Mouse (Mus musculus): ENCODE results near the gene Atxn2. TPM values are rescaled to one million over a fixed set of nuclear protein-coding genes. Genes with fewer than 3 reads are reported as not detected.

The Atxn2 gene
- polyA plus RNA-seq, 1 experiment from 2014 or later, result 74.4 TPM

GRCm38 (mm10) chr5:121832376-121833155 lies 121.4 kb downstream of the Atxn2 start:
- no peaks in the 10 kb centered on the region for H3K9me3 ChIP-seq (ENCODE audit: control insufficient read depth, low read length)
- H3K36me3 ChIP-seq (ENCODE audit: control insufficient read depth, insufficient read depth, low read length), result no peaks in the 10 kb centered on the region
- DNase-seq (ENCODE audit: low spot score) (no peak), ATAC-seq (ENCODE audit: insufficient number of reproducible peaks, low FRiP score, low TSS enrichment, low read depth) (no peak)
- H3K27ac ChIP-seq (replicated peaks; ENCODE audit: low read depth, low read length), result no peak overlapping the region
- WGBS, result 80% methylated on average over 6 of the region's 6 CpGs
- no peak overlapping the region for H3K4me3 ChIP-seq (ENCODE audit: low read depth, low read length)
- peaks cover 22% of the 10 kb centered on the region for H3K27me3 ChIP-seq (ENCODE audit: control insufficient read depth, insufficient read depth, low read length)
- peaks cover 34% of the 10 kb centered on the region for H3K4me1 ChIP-seq (ENCODE audit: control insufficient read depth, insufficient read depth, low read length)
- no peak overlapping the region for H3K9ac ChIP-seq (ENCODE audit: low read length)
- no peak overlapping the region for H3K4me2 ChIP-seq (ENCODE audit: low read depth, severe bottlenecking)

DNA sequence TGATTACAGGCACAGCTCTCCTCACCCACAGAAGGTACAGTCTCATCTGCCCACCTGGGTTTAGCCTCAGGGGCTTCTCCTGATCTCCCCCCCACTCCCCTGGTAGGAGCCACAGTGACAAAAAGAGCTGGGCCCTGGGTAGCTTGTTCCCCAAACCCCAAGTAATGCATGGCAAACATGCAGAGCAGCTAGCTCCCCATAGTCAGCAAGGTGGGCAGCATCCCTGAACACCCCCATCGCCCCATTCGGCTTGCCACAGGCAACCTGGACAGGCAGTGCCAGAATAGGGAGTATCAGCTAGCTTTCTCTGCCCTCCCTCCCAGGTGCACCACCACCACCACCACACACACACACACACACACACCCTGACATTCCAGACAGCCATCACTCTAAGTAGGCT lies 122.0 kb downstream of the Atxn2 start:
- DNase-seq (ENCODE audit: low spot score) (no peak), ATAC-seq (ENCODE audit: insufficient number of reproducible peaks, low FRiP score, low TSS enrichment, low read depth) (no peak)
- H3K4me2 ChIP-seq (ENCODE audit: low read depth, severe bottlenecking), result no peak overlapping the region; the same call in 1 of the 2 replicates
- peaks cover 21% of the 10 kb centered on the region for H3K27me3 ChIP-seq (ENCODE audit: control insufficient read depth, insufficient read depth, low read length)
- H3K9me3 ChIP-seq (ENCODE audit: control insufficient read depth, low read length), result no peaks in the 10 kb centered on the region
- WGBS, result 74% methylated on average over 2 of the region's 2 CpGs
- H3K36me3 ChIP-seq (ENCODE audit: control insufficient read depth, insufficient read depth, low read length), result no peaks in the 10 kb centered on the region
- no peak overlapping the region for H3K4me3 ChIP-seq (ENCODE audit: low read depth, low read length)
- H3K4me1 ChIP-seq (ENCODE audit: control insufficient read depth, insufficient read depth, low read length), result peaks cover 37% of the 10 kb centered on the region
- no peak overlapping the region for H3K27ac ChIP-seq (replicated peaks; ENCODE audit: low read depth, low read length)
- no peak overlapping the region for H3K9ac ChIP-seq (ENCODE audit: low read length)

- ATAC-seq (ENCODE audit: insufficient number of reproducible peaks, low FRiP score, low TSS enrichment, low read depth) (no peak), DNase-seq (ENCODE audit: low spot score) (no peak)
- Histone ChIP-seq H3K4me1 (ENCODE audit: control insufficient read depth, insufficient read depth, low read length) (peaks cover 32% of the 10 kb centered on the region), H3K4me3 (ENCODE audit: low read depth, low read length) (no peak overlapping the region), H3K36me3 (ENCODE audit: control insufficient read depth, insufficient read depth, low read length) (no peaks in the 10 kb centered on the region), H3K4me2 (ENCODE audit: low read depth, severe bottlenecking) (peak overlapping the region; percentile 13), H3K27me3 (ENCODE audit: control insufficient read depth, insufficient read depth, low read length) (peaks cover 18% of the 10 kb centered on the region), H3K9ac (ENCODE audit: low read length) (no peak overlapping the region), H3K9me3 (ENCODE audit: control insufficient read depth, low read length) (no peaks in the 10 kb centered on the region), H3K27ac (replicated peaks; ENCODE audit: low read depth, low read length) (no peak overlapping the region)
- WGBS, result 42% methylated on average over 10 of the region's 10 CpGs
Measured at GRCm38 (mm10) chr5:121833572-121834240, 122.6 kb downstream of the Atxn2 start.

- peak overlapping the region; percentile 13; the same call in 1 of the 2 replicates for H3K4me2 ChIP-seq (ENCODE audit: low read depth, severe bottlenecking)
- DNase-seq (ENCODE audit: low spot score) (no peak), ATAC-seq (ENCODE audit: insufficient number of reproducible peaks, low FRiP score, low TSS enrichment, low read depth) (no peak)
- no peak overlapping the region; the same call in 1 of the 2 replicates for H3K9ac ChIP-seq (ENCODE audit: low read length)
- H3K4me3 ChIP-seq (ENCODE audit: low read depth, low read length), result no peak overlapping the region
- WGBS, result 76% methylated on average over 7 of the region's 7 CpGs
- H3K9me3 ChIP-seq (ENCODE audit: control insufficient read depth, low read length), result no peaks in the 10 kb centered on the region
- no peaks in the 10 kb centered on the region for H3K36me3 ChIP-seq (ENCODE audit: control insufficient read depth, insufficient read depth, low read length)
- H3K4me1 ChIP-seq (ENCODE audit: control insufficient read depth, insufficient read depth, low read length), result peaks cover 32% of the 10 kb centered on the region
- H3K27me3 ChIP-seq (ENCODE audit: control insufficient read depth, insufficient read depth, low read length), result peaks cover 17% of the 10 kb centered on the region
- H3K27ac ChIP-seq (replicated peaks; ENCODE audit: low read depth, low read length), result no peak overlapping the region
Measured at GRCm38 (mm10) chr5:121834241-121834606, 123.1 kb downstream of the Atxn2 start.

DNA sequence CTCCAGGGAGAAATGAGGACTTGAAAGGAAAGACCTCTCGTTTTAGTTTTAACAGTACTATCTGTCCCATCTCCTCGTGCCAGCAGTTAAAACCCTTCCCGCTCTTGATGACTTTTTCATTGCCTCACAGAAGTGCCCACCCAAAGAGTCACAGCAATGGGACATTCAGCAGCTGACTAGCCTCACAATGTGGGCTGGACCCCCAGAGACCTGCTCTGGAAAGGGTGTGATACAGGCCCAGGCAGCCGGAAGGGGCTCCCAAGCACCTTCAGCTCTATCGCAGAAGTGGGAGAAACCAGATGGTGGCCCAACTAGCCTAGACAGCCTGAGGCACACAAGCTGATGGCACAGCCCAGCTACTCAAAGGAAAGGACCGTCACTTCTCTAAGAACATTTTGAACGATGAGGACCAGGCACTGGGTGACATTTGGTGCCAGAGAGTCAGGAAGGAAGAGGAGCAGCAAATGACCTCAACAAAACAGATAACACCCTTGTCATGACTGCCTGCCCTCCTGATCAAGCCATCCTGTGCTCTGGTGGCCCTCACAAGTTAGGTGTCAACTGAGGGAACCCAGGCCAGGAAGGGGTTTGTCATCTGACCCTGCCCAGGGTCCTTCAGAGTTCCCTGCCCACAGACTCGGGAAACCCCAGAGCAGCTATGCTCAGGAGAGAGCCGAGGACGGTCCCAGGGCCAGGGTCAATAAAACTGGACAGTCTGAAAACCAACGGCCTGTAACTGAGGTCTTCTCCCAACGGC lies 124.0 kb downstream of the Atxn2 start:
- no peaks in the 10 kb centered on the region for H3K36me3 ChIP-seq (ENCODE audit: control insufficient read depth, insufficient read depth, low read length)

GRCm38 (mm10) chr5:121835949-121836691 lies 125.0 kb downstream of the Atxn2 start:
- DNase-seq (ENCODE audit: low spot score), result peak; percentile 51
- ATAC-seq (ENCODE audit: insufficient number of reproducible peaks, low FRiP score, low TSS enrichment, low read depth), result no peak; the same call in 1 of the 2 replicates

More for the DNA sequence above, 124.0 kb downstream of the Atxn2 start:
- peak overlapping the region; percentile 74 for H3K4me3 ChIP-seq (ENCODE audit: low read depth, low read length)
- ATAC-seq (ENCODE audit: insufficient number of reproducible peaks, low FRiP score, low TSS enrichment, low read depth) (no peak), DNase-seq (ENCODE audit: low spot score) (no peak)
- no peak overlapping the region for H3K9ac ChIP-seq (ENCODE audit: low read length)
- no peaks in the 10 kb centered on the region for H3K9me3 ChIP-seq (ENCODE audit: control insufficient read depth, low read length)
- 0 out of 2 replicates have a peak, but pooled peaks cover 11% of the 10 kb centered on the region for H3K27me3 ChIP-seq (ENCODE audit: control insufficient read depth, insufficient read depth, low read length)
- 23% methylated on average over 12 of the region's 12 CpGs for WGBS
- peak overlapping the region; percentile 97 for H3K4me2 ChIP-seq (ENCODE audit: low read depth, severe bottlenecking)
- peaks cover 32% of the 10 kb centered on the region for H3K4me1 ChIP-seq (ENCODE audit: control insufficient read depth, insufficient read depth, low read length)
- no peak overlapping the region for H3K27ac ChIP-seq (replicated peaks; ENCODE audit: low read depth, low read length)

DNA sequence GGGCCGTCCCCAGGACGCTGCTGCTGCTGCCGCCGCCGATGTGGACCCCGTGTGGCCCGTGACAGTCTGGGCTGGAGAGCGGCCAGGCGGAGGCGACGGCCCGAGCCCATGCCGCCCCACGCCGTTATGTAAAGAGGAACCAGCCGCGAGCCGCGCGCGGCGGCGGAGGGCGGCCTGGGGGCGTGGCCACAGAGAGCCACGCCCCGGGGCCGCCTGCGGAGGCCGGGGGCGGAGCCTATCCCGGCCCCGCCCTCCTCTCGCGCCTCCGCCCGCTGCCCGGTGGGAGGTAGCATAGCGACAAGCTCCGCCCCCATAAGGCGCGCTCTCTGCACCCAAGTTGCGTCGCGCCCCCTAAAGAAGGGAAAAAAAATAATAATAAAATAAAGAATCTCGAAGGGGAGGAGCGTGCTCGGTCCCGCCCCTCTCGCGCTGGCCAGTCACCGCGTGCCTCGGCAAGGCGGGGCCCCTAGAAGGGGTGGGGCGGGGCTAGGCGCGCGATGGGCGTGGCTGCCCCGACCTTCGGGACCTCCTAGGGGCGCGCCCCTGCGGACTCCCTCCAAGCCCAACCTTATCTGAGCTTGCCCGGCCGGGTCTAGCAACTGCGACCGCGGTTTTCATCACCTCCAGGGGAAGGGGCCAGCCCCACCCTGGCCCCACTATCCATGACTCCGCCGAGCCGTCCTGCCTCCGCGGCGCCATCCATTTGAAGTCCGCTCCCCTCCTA lies 125.7 kb downstream of the Atxn2 start:
- peak overlapping the region; percentile 64 for H3K9ac ChIP-seq (ENCODE audit: low read length)
- no peaks in the 10 kb centered on the region for H3K36me3 ChIP-seq (ENCODE audit: control insufficient read depth, insufficient read depth, low read length)
- ATAC-seq (ENCODE audit: insufficient number of reproducible peaks, low FRiP score, low TSS enrichment, low read depth), result peak; percentile 63
- peak overlapping the region; percentile 74 for H3K4me3 ChIP-seq (ENCODE audit: low read depth, low read length)
- peak; percentile 90 for DNase-seq (ENCODE audit: low spot score)
- H3K4me1 ChIP-seq (ENCODE audit: control insufficient read depth, insufficient read depth, low read length), result peaks cover 32% of the 10 kb centered on the region
- H3K27ac ChIP-seq (replicated peaks; ENCODE audit: low read depth, low read length), result peak overlapping the region; percentile 1; the same call in 1 of the 2 replicates
- peak overlapping the region; percentile 97 for H3K4me2 ChIP-seq (ENCODE audit: low read depth, severe bottlenecking)
- H3K9me3 ChIP-seq (ENCODE audit: control insufficient read depth, low read length), result no peaks in the 10 kb centered on the region
- H3K27me3 ChIP-seq (ENCODE audit: control insufficient read depth, insufficient read depth, low read length), result 0 out of 2 replicates have a peak, but pooled peaks cover 11% of the 10 kb centered on the region
- WGBS, result under 1% methylated on average over 71 of the region's 77 CpGs

More at GRCm38 (mm10) chr5:121835949-121836691, 125.0 kb downstream of the Atxn2 start:
- H3K27me3 ChIP-seq (ENCODE audit: control insufficient read depth, insufficient read depth, low read length), result 0 out of 2 replicates have a peak, but pooled peaks cover 11% of the 10 kb centered on the region
- WGBS, result under 1% methylated on average over 44 of the region's 51 CpGs
- no peaks in the 10 kb centered on the region for H3K9me3 ChIP-seq (ENCODE audit: control insufficient read depth, low read length)
- no peaks in the 10 kb centered on the region for H3K36me3 ChIP-seq (ENCODE audit: control insufficient read depth, insufficient read depth, low read length)
- H3K9ac ChIP-seq (ENCODE audit: low read length), result peak overlapping the region; percentile 64
- peak overlapping the region; percentile 97 for H3K4me2 ChIP-seq (ENCODE audit: low read depth, severe bottlenecking)
- H3K27ac ChIP-seq (replicated peaks; ENCODE audit: low read depth, low read length), result no peak overlapping the region; the same call in 1 of the 2 replicates
- peak overlapping the region; percentile 74 for H3K4me3 ChIP-seq (ENCODE audit: low read depth, low read length)
- peaks cover 32% of the 10 kb centered on the region for H3K4me1 ChIP-seq (ENCODE audit: control insufficient read depth, insufficient read depth, low read length)
